Mouse (Mus musculus) erythroblast, embryonic 14.5 days (primary cell): ENCODE data around the gene Magohb.

Experiments used
- GATA1 ChIP-seq: IDR thresholded peaks from 2 replicates; pipeline ENCODE4 v1.6.1; 2012; ENCODE audit warnings: low read length, inconsistent platforms, mixed read lengths
- TAL1 ChIP-seq: IDR thresholded peaks from 3 replicates; pipeline ENCODE4 v1.6.1; 2012; ENCODE audit warnings: low read length, inconsistent platforms, mixed read lengths

- no peak for TF ChIP-seq GATA1
- no peak for TF ChIP-seq TAL1
These were observed 16.4 kb downstream of the Magohb start for GRCm38 (mm10) chr6:131276659-131277058.
